Mouse (Mus musculus) mouse embryonic stem cell (cell line): ENCODE measurements around the gene Carns1.
"Not testable (repeated sequence)": the region's sequence is repeated elsewhere in the genome, so short reads cannot be mapped to it uniquely, and the experiment has no call there.

Source experiments
- in situ Hi-C, 2 experiments: fragments of 300-500 bp; cut with MboI; formaldehyde crosslinking; loops; 1 replicate in 1 of 2; 3 replicates in 1 of 2; pipeline ENCODE4 v1.14.3; 2019 to 2020; ENCODE audit warnings: low sequenced_read_pairs in 2 of 2, low pct_unique_long_range_greater_than_20kb in 1 of 2, mixed read lengths in 1 of 2; ENCODE audit not compliant: unreplicated experiment in 1 of 2

Carns1 gene

GRCm38 (mm10) chr19:4122411-4123370 is 52.6 kb downstream of the Carns1 start:
- in situ Hi-C loops: no loop called here

- in situ Hi-C loops: not testable (repeated sequence)
These were observed 53.4 kb downstream of the Carns1 start for GRCm38 (mm10) chr19:4121896-4122295.

GRCm38 (mm10) chr19:4121097-4121805 is 54.0 kb downstream of the Carns1 start:
- in situ Hi-C loops: no loop called here

GRCm38 (mm10) chr19:4120496-4120895 is 54.8 kb downstream of the Carns1 start:
- in situ Hi-C loops: no loop called here

DNA sequence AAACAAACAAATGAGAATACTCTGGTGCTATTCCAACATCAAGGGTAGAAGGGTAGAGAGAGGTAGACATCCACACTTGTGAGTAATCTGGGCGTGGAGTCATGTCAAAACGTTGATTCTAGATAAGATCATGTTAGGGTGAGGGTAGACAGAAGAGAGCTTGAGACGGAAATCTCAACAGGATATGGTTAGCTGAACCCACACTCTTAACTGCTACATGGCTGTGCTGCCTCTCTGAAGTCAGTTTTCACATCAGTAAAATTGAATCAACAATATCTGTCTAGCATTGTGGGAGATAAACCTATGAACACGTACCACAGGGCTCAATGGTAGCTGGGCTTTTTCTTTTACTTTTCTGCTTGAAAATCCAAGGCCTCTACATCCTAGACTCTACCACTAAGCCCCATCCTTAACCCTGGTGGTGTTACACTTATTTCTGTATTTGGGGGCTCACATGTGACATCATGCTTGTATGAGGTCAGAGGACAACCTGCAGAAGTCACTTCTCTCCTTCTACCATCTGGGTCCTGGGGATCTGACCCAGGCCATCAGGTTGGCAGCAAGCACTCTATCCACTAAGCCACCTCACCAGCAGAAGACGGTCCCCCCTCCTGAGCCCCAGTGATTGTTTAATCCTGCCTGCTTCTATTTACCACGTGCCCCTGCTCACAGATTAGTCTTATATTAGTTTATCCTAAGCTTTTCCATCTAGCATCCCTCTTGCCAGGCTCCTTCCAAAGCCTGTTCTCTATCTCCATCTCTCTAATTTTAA is 55.4 kb downstream of the Carns1 start:
- in situ Hi-C loops: no loop called here

GRCm38 (mm10) chr19:4118350-4118749 is 56.9 kb downstream of the Carns1 start:
- in situ Hi-C loops: no loop called here

GRCm38 (mm10) chr19:4117006-4117405 is 58.3 kb downstream of the Carns1 start:
- in situ Hi-C loops: no loop called here

GRCm38 (mm10) chr19:4115816-4116215 is 59.5 kb downstream of the Carns1 start:
- in situ Hi-C loops: no loop called here

GRCm38 (mm10) chr19:4115144-4115543 is 60.1 kb downstream of the Carns1 start:
- in situ Hi-C loops: no loop called here

- in situ Hi-C loops: no loop called here
These were observed 60.7 kb downstream of the Carns1 start for GRCm38 (mm10) chr19:4114551-4114950.
